Mouse (Mus musculus): ENCODE data around the gene Srebf2. TPM values are rescaled to one million over a fixed set of nuclear protein-coding genes. Genes with fewer than 3 reads are reported as not detected.

The Srebf2 gene
- total RNA-seq, 1 experiment from 2014 or later = 43.2 TPM

DNA sequence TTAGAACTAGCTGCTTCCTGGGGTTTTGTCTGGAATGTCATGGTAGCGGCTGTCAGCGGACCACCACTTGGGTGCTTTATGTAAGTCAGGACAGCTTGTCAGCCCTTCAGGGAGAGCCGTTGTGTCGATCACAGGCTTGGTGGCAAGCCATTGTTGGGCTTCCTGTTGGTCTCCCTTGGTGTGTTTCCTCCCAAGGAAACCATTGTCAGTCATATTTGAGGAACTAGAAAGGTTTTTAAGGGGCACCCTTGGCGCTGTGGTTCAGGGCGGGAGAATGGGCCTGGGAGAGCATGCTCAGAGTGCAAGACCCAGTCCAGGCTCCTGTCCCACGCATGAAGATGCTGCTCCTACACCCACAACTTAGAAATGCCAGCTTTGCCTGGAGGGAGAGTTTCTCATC lies 51.4 kb downstream of the Srebf2 start:
- ATAC-seq (replicated peaks; ENCODE audit: insufficient number of reproducible peaks, low FRiP score, low TSS enrichment, poor library complexity, severe bottlenecking) = no peak

DNA sequence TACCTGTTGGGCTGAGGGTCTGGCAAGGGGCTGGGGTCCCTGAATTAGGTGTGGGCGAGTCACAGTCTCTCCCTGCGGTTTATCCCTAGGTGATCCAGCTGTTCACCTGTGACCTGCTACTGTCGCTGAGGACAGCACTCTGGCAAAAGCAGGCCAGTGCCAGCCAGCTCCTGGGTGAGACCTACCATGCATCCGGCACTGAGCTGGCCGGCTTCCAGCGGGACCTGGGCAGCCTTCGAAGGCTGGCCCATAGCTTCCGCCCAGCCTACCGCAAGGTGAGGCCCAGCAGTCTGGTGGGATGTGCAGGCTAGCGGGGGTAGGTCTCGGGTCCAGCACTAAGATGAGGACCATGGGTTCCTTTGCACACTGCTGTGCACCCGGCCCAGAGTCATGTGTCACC lies 52.6 kb downstream of the Srebf2 start:
- ATAC-seq (replicated peaks; ENCODE audit: insufficient number of reproducible peaks, low FRiP score, low TSS enrichment, poor library complexity, severe bottlenecking) = no peak

DNA sequence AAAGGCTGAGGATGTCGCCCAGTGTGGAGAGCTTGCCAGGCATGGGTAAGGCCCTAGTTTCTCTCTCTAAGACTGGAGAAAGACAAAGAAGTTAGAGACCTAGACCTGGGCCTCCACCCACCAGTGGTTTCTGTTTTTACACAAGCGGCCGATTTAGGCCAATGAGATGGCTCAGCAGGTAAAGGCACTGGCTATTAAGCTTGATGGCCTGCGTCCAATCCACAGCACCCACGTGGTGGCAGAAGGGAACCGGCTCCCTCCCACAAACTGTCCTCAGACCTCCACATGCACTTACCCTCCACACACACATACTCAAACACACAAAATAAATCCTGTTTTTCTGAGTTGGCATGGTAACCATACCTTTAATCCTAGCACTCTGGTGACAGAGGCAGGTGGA lies 55.1 kb downstream of the Srebf2 start:
- no peak for ATAC-seq (replicated peaks; ENCODE audit: insufficient number of reproducible peaks, low FRiP score, low TSS enrichment, poor library complexity, severe bottlenecking)

DNA sequence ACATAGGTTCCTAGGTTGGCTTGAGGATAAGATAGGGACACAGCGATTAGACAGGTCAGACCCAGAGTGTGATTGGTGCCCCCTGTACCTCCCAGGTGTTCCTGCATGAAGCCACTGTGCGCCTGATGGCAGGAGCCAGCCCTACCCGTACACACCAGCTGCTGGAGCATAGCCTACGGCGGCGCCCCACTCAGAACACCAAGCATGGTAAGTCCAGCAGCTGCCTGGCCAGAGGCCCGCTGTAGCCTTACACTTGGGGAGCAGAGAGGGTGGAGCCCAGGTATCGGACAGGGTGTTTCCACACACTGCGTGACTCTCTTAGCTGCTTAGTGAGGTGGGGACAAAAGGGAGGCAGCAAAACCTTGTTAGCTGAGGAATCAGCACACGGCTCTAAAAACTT lies 56.1 kb downstream of the Srebf2 start:
- no peak for ATAC-seq (replicated peaks; ENCODE audit: insufficient number of reproducible peaks, low FRiP score, low TSS enrichment, poor library complexity, severe bottlenecking)

DNA sequence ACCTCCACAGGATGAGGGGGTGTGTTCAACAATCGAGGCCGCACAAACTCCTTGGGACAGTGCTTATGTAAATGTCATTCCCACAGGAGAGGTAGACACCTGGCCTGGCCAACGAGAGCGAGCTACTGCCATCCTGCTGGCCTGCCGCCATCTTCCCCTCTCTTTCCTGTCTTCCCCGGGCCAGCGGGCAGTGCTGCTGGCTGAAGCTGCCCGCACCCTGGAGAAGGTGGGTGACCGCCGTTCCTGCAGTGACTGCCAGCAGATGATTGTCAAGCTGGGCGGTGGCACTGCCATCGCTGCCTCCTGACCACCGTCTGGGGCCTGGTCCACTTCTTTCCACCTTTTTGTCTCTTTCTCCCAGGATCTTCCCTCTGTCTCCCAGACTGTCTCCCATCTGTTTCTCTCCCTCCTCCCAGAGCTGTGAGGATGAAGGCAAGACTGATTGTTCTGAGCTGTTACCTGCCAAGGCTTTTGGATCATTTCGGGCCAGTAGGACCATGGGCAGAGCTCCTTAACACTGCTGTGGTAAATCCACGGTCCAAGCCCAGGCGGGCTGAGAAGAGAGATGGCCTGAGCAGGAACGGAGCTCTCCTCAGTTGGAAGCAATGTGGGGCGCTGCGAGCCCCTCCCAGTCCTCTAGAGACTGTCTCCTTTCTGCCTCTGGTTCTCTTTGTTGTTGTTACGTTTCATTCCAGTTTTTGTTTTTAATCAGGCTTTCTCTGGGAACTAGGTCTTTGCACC lies 56.8 kb downstream of the Srebf2 start:
- ATAC-seq (replicated peaks; ENCODE audit: insufficient number of reproducible peaks, low FRiP score, low TSS enrichment, poor library complexity, severe bottlenecking) = no peak

DNA sequence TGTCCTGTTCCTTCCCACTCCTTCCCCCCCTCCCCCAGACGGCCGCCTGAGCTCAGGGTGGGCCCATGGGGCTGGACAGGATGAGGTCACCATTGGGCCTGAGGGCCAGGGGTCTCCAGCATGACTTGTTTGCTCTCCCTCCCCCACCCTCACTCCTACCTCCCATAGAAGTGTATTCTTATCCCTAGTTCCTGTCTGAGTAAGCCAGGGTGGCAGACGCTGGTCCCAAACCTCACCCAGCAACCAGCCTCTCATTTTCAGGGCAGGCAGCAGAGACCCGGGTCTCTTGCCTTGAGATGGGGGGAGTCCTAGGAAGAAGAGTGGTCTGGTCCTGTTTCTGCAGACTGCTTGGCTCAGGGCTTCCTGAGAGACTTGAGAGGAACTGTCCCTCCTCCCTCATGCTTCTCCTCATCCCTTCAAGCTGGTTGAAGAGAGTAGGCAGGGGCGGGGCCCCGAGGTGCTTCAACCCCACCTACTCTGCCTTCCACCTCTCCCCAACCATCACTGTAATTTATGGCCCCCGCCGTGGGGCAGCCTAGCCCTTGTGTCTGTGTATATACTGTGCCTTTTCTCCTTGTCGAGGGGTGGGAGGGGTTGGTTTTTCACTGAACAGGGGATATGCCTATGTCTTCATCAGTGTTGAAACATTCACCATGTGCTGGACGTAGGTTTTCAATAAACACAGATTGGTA lies 57.8 kb downstream of the Srebf2 start:
- no peak for ATAC-seq (replicated peaks; ENCODE audit: insufficient number of reproducible peaks, low FRiP score, low TSS enrichment, poor library complexity, severe bottlenecking)

DNA sequence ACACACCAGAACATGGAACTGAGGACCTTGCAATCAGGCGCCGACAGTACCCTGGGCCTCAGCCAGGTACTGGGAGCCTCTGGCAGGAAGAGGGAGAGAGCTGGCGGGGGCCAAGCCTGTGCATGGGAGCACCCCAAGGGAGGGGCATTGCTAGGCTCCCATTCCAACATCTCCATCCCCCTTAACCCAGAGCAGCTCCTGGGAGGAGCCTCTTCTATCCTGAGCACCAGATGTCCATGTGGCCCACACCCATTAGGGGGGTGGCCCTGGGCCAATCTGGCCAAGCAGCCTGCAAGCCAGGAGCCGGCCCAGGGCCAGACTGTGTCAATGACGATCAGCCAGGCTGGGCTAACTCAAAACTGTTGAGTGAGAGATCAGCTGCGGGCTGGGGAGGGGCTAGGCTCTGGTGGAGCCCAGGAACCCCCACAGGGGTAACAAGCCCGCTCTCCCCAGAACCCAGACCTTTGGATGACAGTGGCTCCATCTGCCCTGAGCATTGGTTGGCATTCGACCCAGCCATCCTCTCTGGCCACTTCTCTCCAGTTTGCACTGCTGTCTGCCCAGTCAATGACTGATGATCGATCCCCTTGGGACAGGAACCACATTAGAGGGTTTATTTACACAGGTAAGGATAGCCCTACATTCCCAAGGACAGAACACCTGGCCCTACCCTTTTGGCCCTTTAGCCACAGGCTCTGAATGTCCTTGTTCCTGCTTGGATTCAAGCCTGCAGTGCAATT lies 59.6 kb downstream of the Srebf2 start:
- no peak for ATAC-seq (replicated peaks; ENCODE audit: insufficient number of reproducible peaks, low FRiP score, low TSS enrichment, poor library complexity, severe bottlenecking)

DNA sequence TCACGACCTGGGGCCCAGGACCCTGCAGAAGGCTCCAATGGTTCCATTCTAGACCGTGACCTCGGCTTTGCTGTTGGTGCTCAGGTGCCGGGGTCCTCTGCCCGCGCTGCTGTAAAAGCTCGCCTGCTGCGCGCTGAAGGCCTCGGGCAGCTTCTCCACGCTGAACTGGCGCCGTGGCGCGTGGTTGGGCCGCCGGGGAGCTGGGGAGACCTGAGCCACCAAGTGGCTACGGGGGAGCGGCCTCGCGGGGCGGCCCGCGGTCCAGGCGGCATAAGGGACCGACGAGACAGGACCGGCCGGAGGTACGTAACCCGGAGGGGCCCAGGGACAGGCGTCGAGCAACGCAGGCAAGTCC lies 60.1 kb downstream of the Srebf2 start:
- ATAC-seq (replicated peaks; ENCODE audit: insufficient number of reproducible peaks, low FRiP score, low TSS enrichment, poor library complexity, severe bottlenecking) = no peak

DNA sequence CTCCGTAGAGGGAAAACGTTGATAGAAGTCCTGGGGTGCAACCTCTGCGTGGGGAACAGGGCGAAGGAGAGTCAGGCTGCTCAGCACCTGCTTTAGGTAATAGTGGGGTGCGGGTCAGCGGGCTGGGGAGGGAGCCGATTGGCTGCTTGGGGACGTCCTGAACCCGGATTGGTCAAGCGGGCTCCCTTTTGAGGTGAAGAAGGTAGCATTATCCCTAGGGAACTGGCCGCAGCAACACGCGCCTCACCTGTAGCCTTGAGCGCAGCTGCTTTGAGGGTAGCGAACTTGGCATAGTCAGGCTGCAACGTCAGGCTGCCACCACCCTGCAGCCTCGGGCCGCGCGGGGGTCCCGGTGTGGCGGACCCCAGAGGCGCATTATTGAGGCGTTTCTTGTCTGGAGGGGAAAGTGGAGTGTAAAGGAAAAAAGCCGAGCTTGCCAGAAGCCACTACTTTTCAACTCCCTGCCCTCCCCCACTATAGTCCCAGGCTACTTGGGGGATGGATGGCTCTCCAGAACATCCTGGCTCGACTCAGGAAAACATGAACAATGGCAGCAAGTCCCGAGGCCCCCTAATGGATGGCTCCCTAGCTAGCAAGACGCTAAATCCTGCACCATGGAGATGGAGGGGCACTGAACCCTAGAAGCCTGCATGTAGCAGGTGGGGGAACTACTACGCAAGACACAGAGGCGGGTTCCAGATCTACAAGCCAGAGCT lies 60.7 kb downstream of the Srebf2 start:
- ATAC-seq (replicated peaks; ENCODE audit: insufficient number of reproducible peaks, low FRiP score, low TSS enrichment, poor library complexity, severe bottlenecking) = no peak

DNA sequence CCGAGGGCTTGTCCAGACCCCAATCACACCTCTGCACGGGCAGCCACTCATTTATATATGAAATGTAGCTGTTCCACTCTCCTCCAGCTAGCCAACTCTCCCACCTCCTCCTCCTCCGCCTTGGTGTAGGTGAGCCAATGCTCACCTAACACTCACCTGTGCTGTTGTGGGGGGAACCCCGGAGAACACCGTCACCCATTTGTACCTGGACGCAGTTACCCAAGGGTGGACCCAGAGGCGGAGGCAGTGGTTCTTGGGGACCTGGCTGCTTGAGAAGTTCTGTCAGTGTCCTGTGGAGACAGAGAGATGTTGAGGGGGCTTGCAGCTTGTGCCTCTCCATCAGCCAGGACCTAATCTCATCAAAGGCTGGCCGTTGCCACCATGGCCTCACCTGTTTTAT lies 61.3 kb downstream of the Srebf2 start:
- no peak for ATAC-seq (replicated peaks; ENCODE audit: insufficient number of reproducible peaks, low FRiP score, low TSS enrichment, poor library complexity, severe bottlenecking)

DNA sequence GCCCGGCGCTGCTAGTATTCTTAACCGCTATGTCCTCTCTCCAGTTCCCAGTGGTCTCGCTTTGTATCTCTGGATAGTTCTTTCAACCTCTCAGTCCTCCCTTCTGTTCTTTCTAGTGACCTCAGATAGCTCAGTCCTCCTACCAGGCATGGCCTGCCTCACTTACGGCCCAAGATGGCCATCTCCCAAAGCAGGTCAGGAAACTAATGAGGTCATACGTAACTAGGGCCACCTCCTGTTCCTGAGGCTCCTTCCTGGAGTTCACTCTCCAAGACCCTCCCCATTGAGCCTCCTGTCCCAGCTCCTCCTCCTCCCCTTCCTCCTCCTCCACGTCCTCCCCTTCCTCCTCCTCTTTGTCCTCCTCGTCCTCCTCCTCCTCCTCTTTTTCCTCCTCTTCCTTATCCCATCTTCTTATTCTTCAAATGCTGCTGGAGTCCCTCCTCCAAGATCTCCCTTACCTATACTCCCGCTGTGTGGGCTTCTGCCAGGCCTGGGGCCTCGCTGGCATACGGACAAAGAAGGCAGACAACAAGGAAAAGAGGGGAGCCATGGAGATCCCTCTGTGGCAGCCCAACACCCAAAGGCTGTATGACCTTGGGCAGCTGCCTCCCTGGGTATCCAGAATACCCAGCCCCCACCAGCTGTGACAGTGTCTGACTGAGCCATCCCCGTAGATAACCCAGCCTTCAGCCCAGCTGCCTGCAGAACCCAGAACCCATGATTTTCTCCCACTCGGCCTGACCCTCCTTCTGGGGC lies 62.5 kb downstream of the Srebf2 start:
- no peak for ATAC-seq (replicated peaks; ENCODE audit: insufficient number of reproducible peaks, low FRiP score, low TSS enrichment, poor library complexity, severe bottlenecking)

DNA sequence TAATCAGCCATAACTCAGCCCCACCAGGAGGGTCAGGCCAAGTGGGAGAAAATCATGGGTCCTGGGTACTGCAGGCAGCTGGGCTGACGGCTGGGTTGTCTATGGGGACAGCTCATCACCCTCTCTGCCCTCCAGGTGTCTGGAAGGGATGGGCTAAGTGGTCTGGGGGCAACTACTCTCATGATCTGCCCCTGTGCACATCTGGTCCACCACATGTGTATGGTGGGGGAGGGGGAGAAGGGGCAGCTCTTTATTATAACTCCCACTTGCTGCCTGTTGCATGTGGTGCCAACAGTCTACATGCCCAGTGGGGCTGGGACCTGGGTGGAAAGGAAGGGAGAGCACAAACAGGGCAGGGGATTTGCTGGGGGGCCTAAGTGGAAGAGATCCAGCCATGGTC lies 63.8 kb downstream of the Srebf2 start:
- ATAC-seq (replicated peaks; ENCODE audit: insufficient number of reproducible peaks, low FRiP score, low TSS enrichment, poor library complexity, severe bottlenecking) = no peak

DNA sequence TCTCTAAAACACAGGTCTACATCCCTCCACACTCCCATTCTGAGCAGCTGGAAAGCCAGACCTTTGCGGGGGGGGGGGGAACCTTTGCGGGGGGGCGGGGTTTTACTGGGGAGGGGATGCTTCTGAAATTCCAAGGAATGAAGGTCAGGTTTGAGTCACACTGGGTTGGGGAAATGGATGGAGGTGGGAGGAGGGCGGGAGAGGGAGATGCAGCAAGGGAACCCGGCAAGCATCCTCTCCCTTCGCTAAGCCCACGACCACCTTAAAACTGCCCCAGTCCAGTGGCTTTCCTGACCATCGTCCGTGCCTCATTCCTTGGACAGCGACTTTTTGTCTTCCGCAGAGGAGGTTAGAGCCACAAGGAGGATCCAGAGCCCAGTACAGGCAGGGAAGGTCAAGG lies 64.3 kb downstream of the Srebf2 start:
- ATAC-seq (replicated peaks; ENCODE audit: insufficient number of reproducible peaks, low FRiP score, low TSS enrichment, poor library complexity, severe bottlenecking) = no peak

DNA sequence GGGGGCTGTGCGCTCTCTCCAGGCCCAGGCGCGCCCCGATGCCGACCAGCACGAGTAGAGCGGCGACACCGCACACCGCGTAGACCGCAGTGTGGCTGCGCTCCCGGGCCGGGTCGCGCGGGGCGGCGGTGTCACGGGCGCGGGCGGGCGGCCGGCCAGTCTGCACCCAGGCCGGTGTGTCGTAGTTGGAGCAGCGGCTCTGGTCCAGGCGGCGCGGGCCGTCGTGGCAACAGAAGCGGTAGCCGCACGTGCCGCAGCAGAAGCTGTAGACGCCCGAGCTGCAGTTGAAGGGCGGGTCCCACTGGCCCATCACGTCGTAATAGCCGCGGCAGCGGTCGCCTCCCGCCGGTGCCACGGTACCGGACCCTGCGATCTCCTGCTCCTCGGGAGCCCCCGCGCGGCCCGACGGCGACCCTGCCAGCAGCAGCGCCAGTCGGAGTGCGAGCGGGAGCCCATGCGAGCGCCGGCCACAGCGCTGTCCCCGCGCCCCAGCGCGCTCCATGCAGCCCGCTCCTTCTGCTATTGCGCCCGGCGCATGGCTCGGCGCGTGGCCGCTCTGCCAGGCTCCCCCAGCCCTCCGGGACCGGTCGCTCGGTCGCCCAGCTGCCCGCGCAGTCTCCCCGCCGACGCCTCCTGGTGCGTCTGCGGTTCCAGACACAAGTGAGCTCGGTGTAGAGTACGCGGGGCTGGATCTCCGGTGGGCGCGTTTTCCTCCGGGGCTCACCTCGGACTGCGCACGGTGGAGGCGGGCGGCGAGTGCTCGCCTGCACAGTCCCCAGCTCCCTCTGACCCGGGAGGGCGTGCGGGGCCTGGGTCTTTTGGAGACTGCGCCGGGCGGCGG lies 65.2 kb downstream of the Srebf2 start:
- ATAC-seq (replicated peaks; ENCODE audit: insufficient number of reproducible peaks, low FRiP score, low TSS enrichment, poor library complexity, severe bottlenecking) = no peak

DNA sequence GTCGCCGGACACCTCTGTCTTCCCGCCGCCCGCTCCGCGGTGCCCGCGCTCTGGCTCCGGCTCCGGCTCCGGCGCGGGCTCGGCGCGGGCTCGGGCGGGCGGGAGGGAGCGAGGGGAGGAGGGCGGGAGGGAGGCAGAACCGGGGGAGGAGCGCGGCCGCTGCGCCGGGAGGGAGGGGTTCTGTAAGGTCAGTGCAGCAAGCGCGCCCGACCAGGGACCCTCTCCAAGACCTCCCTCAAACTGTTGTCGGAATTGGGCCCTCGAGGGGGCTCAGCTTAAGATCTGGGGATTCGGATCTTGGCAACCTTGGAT lies 65.7 kb downstream of the Srebf2 start, which contains the start of gene Shisa8:
Gene Shisa8 (minus strand): TSS at position 64 of the 312 bp plus-strand sequence.
- no peak for ATAC-seq (replicated peaks; ENCODE audit: insufficient number of reproducible peaks, low FRiP score, low TSS enrichment, poor library complexity, severe bottlenecking)

DNA sequence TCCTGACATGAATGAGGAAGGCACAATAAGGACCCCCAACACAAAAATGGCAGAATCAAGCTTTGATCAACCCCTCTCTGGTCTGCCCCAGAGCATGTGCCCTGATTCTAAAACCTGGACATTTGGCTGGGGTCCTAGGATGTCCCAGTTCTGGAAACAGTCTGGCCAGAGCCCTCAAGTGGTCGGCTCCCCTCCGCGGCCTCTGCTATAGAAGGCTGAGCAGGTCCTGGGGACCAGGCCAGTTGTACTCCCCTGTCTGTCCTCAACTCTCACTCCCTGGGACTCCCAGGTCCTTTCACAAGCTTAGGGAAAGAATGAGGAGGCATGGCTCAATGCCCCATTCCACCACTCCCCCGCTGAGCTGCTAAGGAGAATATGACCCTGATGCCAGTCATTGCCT lies 66.2 kb downstream of the Srebf2 start:
- no peak for ATAC-seq (replicated peaks; ENCODE audit: insufficient number of reproducible peaks, low FRiP score, low TSS enrichment, poor library complexity, severe bottlenecking)

DNA sequence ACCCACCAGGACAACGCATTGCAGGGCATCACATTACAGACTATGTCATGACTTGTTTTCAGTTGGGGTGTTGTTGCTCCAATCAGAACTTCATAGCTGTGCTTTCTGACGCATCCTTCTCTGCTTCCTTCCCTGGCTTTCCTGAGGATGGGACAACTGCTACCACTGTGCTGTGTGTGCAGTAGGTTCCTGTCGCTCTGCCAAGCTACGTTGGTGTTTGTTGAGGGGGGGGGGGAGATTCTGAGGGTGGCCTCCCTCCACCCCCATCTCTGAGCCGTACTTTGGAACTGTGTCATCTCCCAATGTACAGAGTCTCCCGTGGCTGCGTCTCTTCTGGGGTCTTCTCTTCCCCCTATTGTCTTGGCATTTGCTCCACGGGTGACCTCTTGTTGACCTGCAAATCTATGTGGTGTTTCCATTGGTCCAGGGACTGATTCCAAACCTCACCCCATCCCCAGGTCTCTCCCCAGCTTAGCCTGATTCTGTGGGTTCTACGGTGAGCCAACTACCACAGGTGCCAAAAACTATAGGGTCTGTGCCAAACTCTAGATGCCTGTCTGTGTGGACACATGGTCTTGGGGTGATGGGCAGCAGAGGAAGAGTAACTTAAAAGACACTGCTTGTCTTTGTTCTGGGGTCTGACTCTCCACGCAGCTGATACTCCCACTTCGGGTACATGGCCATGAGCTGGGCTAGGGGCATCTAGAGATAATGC lies 68.5 kb downstream of the Srebf2 start:
- ATAC-seq (replicated peaks; ENCODE audit: insufficient number of reproducible peaks, low FRiP score, low TSS enrichment, poor library complexity, severe bottlenecking) = no peak
